Mouse (Mus musculus): ENCODE results near the gene Mettl23. TPM values are rescaled to one million over a fixed set of nuclear protein-coding genes. Genes with fewer than 3 reads are reported as not detected.
"Not testable (repeated sequence)": the region's sequence is repeated elsewhere in the genome, so short reads cannot be mapped to it uniquely, and the experiment has no call there.

Gene Mettl23
- polyA plus RNA-seq, 1 experiment from 2014 or later = 68.5 TPM

- no peaks in the 10 kb centered on the region for H3K9me3 ChIP-seq (replicated peaks)
- no peak overlapping the region for H3K4me3 ChIP-seq
- H3K4me1 ChIP-seq = peaks cover 63% of the 10 kb centered on the region
- 0 out of 2 replicates have a peak, but pooled peaks cover 5% of the 10 kb centered on the region for H3K27me3 ChIP-seq (ENCODE audit: low read depth, poor library complexity, severe bottlenecking)
- no peak for DNase-seq (ENCODE audit: low spot score)
- WGBS = 85% methylated on average over 10 of the region's 10 CpGs
- no peaks in the 10 kb centered on the region for H3K36me3 ChIP-seq
- peak overlapping the region; percentile 64 for H3K27ac ChIP-seq (replicated peaks)
Observed at GRCm38 (mm10) chr11:116822626-116823025, 20.5 kb upstream of the Mettl23 start.

- no peaks in the 10 kb centered on the region for H3K36me3 ChIP-seq
- H3K4me3 ChIP-seq = no peak overlapping the region
- H3K9me3 ChIP-seq (replicated peaks) = no peaks in the 10 kb centered on the region
- 96% methylated on average over 2 of the region's 2 CpGs for WGBS
- 0 out of 2 replicates have a peak, but pooled peaks cover 5% of the 10 kb centered on the region for H3K27me3 ChIP-seq (ENCODE audit: low read depth, poor library complexity, severe bottlenecking)
- H3K27ac ChIP-seq (replicated peaks) = no peak overlapping the region
- H3K4me1 ChIP-seq = peaks cover 68% of the 10 kb centered on the region
- no peak for DNase-seq (ENCODE audit: low spot score)
Observed at GRCm38 (mm10) chr11:116823255-116823654, 19.8 kb upstream of the Mettl23 start.

- not testable (repeated sequence) for H3K36me3 ChIP-seq; H3K27me3 ChIP-seq (ENCODE audit: low read depth, poor library complexity, severe bottlenecking); DNase-seq (ENCODE audit: low spot score); H3K4me3 ChIP-seq; H3K9me3 ChIP-seq (replicated peaks); H3K27ac ChIP-seq (replicated peaks)
- H3K4me1 ChIP-seq = peaks cover 70% of the 10 kb centered on the region
- 96% methylated on average over 10 of the region's 10 CpGs for WGBS
Observed at GRCm38 (mm10) chr11:116823885-116824284, 19.2 kb upstream of the Mettl23 start.

- DNase-seq (ENCODE audit: low spot score) = no peak
- Histone ChIP-seq H3K4me3 (peak overlapping the region; percentile 90), H3K27me3 (ENCODE audit: low read depth, poor library complexity, severe bottlenecking) (0 out of 2 replicates have a peak, but pooled peaks cover 5% of the 10 kb centered on the region), H3K36me3 (0 out of 2 replicates have a peak, but pooled peaks cover 2% of the 10 kb centered on the region), H3K27ac (replicated peaks) (peak overlapping the region; percentile 79), H3K9me3 (replicated peaks) (no peaks in the 10 kb centered on the region), H3K4me1 (peaks cover 75% of the 10 kb centered on the region)
- WGBS = 67% methylated on average over 5 of the region's 5 CpGs
Observed at GRCm38 (mm10) chr11:116825230-116825629, 17.8 kb upstream of the Mettl23 start.

GRCm38 (mm10) chr11:116826550-116827504 lies 16.3 kb upstream of the Mettl23 start:
- H3K4me1 ChIP-seq = peaks cover 60% of the 10 kb centered on the region
- WGBS = 19% methylated on average over 17 of the region's 17 CpGs
- peaks cover 11% of the 10 kb centered on the region for H3K36me3 ChIP-seq
- H3K27me3 ChIP-seq (ENCODE audit: low read depth, poor library complexity, severe bottlenecking) = 0 out of 2 replicates have a peak, but pooled peaks cover 5% of the 10 kb centered on the region
- DNase-seq (ENCODE audit: low spot score) = no peak
- H3K27ac ChIP-seq (replicated peaks) = peak overlapping the region; percentile 94
- H3K9me3 ChIP-seq (replicated peaks) = no peaks in the 10 kb centered on the region
- peak overlapping the region; percentile 90 for H3K4me3 ChIP-seq

GRCm38 (mm10) chr11:116827534-116828165 lies 15.4 kb upstream of the Mettl23 start, which contains the start of gene Mxra7:
Gene Mxra7 (minus strand): TSS chr11:116828046.
- under 1% methylated on average over 71 of the region's 71 CpGs for WGBS
- H3K27ac ChIP-seq (replicated peaks) = peak within 1 kb of the TSS; percentile 94
- no peaks in the 10 kb centered on the region for H3K9me3 ChIP-seq (replicated peaks)
- H3K36me3 ChIP-seq = peaks cover 12% of the 10 kb centered on the region
- H3K27me3 ChIP-seq (ENCODE audit: low read depth, poor library complexity, severe bottlenecking) = 0 out of 2 replicates have a peak, but pooled peaks cover 5% of the 10 kb centered on the region
- peaks cover 57% of the 10 kb centered on the region for H3K4me1 ChIP-seq
- DNase-seq (ENCODE audit: low spot score) = peak; percentile 85
- H3K4me3 ChIP-seq = peak within 1 kb of the TSS; percentile 90

GRCm38 (mm10) chr11:116832172-116832685 lies 10.8 kb upstream of the Mettl23 start:
- H3K27me3 ChIP-seq (ENCODE audit: low read depth, poor library complexity, severe bottlenecking) = no peaks in the 10 kb centered on the region
- H3K9me3 ChIP-seq (replicated peaks) = no peaks in the 10 kb centered on the region
- DNase-seq (ENCODE audit: low spot score) = no peak
- no peak overlapping the region for H3K4me3 ChIP-seq
- WGBS = 23% methylated on average over 4 of the region's 4 CpGs
- H3K36me3 ChIP-seq = peaks cover 58% of the 10 kb centered on the region
- peaks cover 37% of the 10 kb centered on the region for H3K4me1 ChIP-seq
- H3K27ac ChIP-seq (replicated peaks) = 0 out of 2 replicates have a peak overlapping the region, but pooled peaks have one; percentile 18

GRCm38 (mm10) chr11:116834954-116835353 lies 8.1 kb upstream of the Mettl23 start:
- no peak overlapping the region for H3K4me3 ChIP-seq
- no peaks in the 10 kb centered on the region for H3K27me3 ChIP-seq (ENCODE audit: low read depth, poor library complexity, severe bottlenecking)
- 98% methylated on average over 1 of the region's 1 CpGs for WGBS
- no peaks in the 10 kb centered on the region for H3K9me3 ChIP-seq (replicated peaks)
- H3K4me1 ChIP-seq = peaks cover 24% of the 10 kb centered on the region
- H3K36me3 ChIP-seq = peaks cover 85% of the 10 kb centered on the region
- H3K27ac ChIP-seq (replicated peaks) = no peak overlapping the region
- no peak for DNase-seq (ENCODE audit: low spot score)

GRCm38 (mm10) chr11:116836283-116836682 lies 6.8 kb upstream of the Mettl23 start:
- Histone ChIP-seq H3K9me3 (replicated peaks) (no peaks in the 10 kb centered on the region), H3K4me1 (peaks cover 37% of the 10 kb centered on the region), H3K4me3 (no peak overlapping the region), H3K36me3 (peaks cover 90% of the 10 kb centered on the region), H3K27ac (replicated peaks) (no peak overlapping the region), H3K27me3 (ENCODE audit: low read depth, poor library complexity, severe bottlenecking) (no peaks in the 10 kb centered on the region)
- 88% methylated on average over 4 of the region's 4 CpGs for WGBS
- no peak for DNase-seq (ENCODE audit: low spot score)

- H3K4me1 ChIP-seq = peaks cover 46% of the 10 kb centered on the region
- WGBS = 93% methylated on average over 10 of the region's 10 CpGs
- H3K36me3 ChIP-seq = peaks cover 93% of the 10 kb centered on the region
- H3K9me3 ChIP-seq (replicated peaks) = no peaks in the 10 kb centered on the region
- H3K4me3 ChIP-seq = no peak overlapping the region
- no peaks in the 10 kb centered on the region for H3K27me3 ChIP-seq (ENCODE audit: low read depth, poor library complexity, severe bottlenecking)
- no peak for DNase-seq (ENCODE audit: low spot score)
- H3K27ac ChIP-seq (replicated peaks) = no peak overlapping the region
Observed at GRCm38 (mm10) chr11:116837441-116837840, 5.6 kb upstream of the Mettl23 start.

- Histone ChIP-seq H3K4me3 (no peak overlapping the region), H3K27me3 (ENCODE audit: low read depth, poor library complexity, severe bottlenecking) (no peaks in the 10 kb centered on the region), H3K9me3 (replicated peaks) (no peaks in the 10 kb centered on the region), H3K27ac (replicated peaks) (no peak overlapping the region; the same call in 1 of the 2 replicates), H3K36me3 (peaks cover 78% of the 10 kb centered on the region), H3K4me1 (peaks cover 46% of the 10 kb centered on the region)
- WGBS = 93% methylated on average over 14 of the region's 14 CpGs
- no peak for DNase-seq (ENCODE audit: low spot score)
Observed at GRCm38 (mm10) chr11:116838936-116839335, 4.1 kb upstream of the Mettl23 start.

- H3K9me3 ChIP-seq (replicated peaks) = no peaks in the 10 kb centered on the region
- 81% methylated on average over 7 of the region's 7 CpGs for WGBS
- DNase-seq (ENCODE audit: low spot score) = no peak
- H3K36me3 ChIP-seq = peaks cover 72% of the 10 kb centered on the region
- H3K27me3 ChIP-seq (ENCODE audit: low read depth, poor library complexity, severe bottlenecking) = no peaks in the 10 kb centered on the region
- H3K4me3 ChIP-seq = no peak overlapping the region
- peaks cover 52% of the 10 kb centered on the region for H3K4me1 ChIP-seq
- 0 out of 2 replicates have a peak overlapping the region, but pooled peaks have one; percentile 33 for H3K27ac ChIP-seq (replicated peaks)
Observed at GRCm38 (mm10) chr11:116839601-116840000, 3.5 kb upstream of the Mettl23 start.
